Mouse (Mus musculus): Measurements from ENCODE around the gene Tlr7. TPM values are rescaled to one million over a fixed set of nuclear protein-coding genes. Genes with fewer than 3 reads are reported as not detected.
"Not testable (repeated sequence)": the region's sequence is repeated elsewhere in the genome, so short reads cannot be mapped to it uniquely, and the experiment has no call there.

Tlr7 gene
- 0.02 TPM for polyA plus RNA-seq (2012; fragmentation: generic; extraction: Trizol)
- long read RNA-seq, experiment 1: 0 reads
- long read RNA-seq, experiment 2: 0 reads

DNA sequence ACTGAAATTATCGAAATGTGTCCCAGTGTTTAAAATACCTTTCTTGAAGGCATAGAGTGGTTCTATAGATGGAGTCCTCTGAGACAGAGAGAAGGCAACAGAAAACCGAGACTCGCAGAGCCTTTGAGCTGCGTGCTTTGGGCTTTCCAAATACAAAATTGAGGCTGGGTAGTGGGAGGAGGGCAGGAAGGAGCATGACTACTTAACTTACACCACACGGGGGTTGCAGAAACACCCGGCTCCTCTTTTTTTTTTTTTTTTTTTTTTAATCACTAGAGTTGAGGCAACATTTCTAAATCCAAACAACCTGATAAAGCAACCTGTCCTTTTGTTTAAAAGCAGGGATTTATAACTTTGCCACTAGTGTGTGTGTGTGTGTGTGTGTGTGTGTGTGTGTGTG is at the start of gene Tlr7:
Tlr7 (minus strand) TSS at position 160 of the 400 bp plus-strand sequence.
- TF ChIP-seq FOSL1 (IDR thresholded peaks at IDR 0.05; ENCODE audit: insufficient read depth, low read length, poor library complexity, severe bottlenecking) (no peak), MYOD1 (IDR thresholded peaks at IDR 0.05; ENCODE audit: control insufficient read depth, insufficient read length, low read depth) (no peak), MAX (IDR thresholded peaks at IDR 0.05) (no peak), CEBPB (IDR thresholded peaks at IDR 0.05; ENCODE audit: low read depth) (no peak), USF1 (IDR thresholded peaks at IDR 0.05; ENCODE audit: low read depth) (no peak), CTCF (IDR thresholded peaks at IDR 0.05; ENCODE audit: control insufficient read depth, insufficient read depth, insufficient read length) (no peak), MYOG (IDR thresholded peaks at IDR 0.05; ENCODE audit: control insufficient read depth, extremely low read depth, insufficient read length) (no peak)
- no peak within 1 kb of the TSS for H3K4me3 ChIP-seq (ENCODE audit: insufficient read depth, poor library complexity, severe bottlenecking)
- H3K36me3 ChIP-seq (ENCODE audit: control insufficient read depth, insufficient read depth): no peaks in the 10 kb centered on the region
- no peaks in the 10 kb centered on the region for H3K27me3 ChIP-seq (ENCODE audit: control insufficient read depth, insufficient read depth, insufficient read length)
- H3K79me3 ChIP-seq (ENCODE audit: low read depth): no peaks in the 10 kb centered on the region
- no peak within 1 kb of the TSS for H3ac ChIP-seq (ENCODE audit: control insufficient read depth, insufficient read length, low read depth)
- no peaks in the 10 kb centered on the region for H3K79me2 ChIP-seq (ENCODE audit: control insufficient read depth, insufficient read depth)

DNA sequence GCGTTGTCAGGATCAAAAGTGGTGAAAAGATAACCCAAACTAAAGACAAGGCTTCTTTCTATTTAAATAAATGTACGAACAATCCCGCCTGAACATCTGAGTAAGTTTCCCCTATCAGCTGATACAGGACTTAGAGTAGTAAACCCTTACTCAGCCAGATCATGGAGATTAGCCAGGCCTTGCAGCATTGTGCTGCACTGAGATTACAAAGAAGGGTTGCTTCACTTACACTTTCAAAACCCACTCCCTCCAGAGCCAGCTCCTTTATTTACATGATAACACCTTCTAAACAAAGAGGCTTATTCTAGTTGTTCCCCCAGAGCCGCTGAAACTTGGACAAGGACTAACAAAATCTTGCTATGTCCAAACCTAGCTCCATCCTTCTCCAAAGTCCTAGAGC is 49.7 kb upstream of the Tlr7 start:
- Histone ChIP-seq H3K4me3 (ENCODE audit: insufficient read depth, poor library complexity, severe bottlenecking) (no peak overlapping the region), H3K27me3 (ENCODE audit: control insufficient read depth, insufficient read depth, insufficient read length) (no peaks in the 10 kb centered on the region)
- TF ChIP-seq FOSL1 (IDR thresholded peaks at IDR 0.05; ENCODE audit: insufficient read depth, low read length, poor library complexity, severe bottlenecking) (no peak), MYOD1 (IDR thresholded peaks at IDR 0.05; ENCODE audit: control insufficient read depth, insufficient read length, low read depth) (no peak), MAX (IDR thresholded peaks at IDR 0.05) (no peak), CTCF (IDR thresholded peaks at IDR 0.05; ENCODE audit: control insufficient read depth, insufficient read depth, insufficient read length) (no peak), MYOG (IDR thresholded peaks at IDR 0.05; ENCODE audit: control insufficient read depth, extremely low read depth, insufficient read length) (no peak), CEBPB (IDR thresholded peaks at IDR 0.05; ENCODE audit: low read depth) (no peak), USF1 (IDR thresholded peaks at IDR 0.05; ENCODE audit: low read depth) (no peak)

DNA sequence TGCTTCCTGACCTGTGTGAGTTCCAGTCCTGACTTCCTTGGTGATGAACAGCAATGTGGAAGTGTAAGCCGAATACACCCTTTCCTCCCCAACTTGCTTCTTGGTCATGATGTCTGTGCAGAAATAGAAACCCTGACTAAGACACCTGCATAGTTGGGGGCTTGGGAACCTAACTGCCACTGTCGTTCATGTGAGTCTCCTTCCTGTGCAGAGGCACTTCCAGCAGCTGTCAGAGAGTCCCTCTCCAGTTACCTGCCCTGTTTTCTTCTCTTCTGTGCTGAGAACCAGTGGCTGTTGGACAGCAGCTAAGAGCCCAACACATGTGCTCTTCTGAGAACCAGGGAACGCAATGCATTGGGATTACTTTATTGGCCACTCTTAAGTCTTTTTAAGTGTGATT is 30.9 kb upstream of the Tlr7 start:
- H3K79me2 ChIP-seq (ENCODE audit: control insufficient read depth, insufficient read depth); H3K4me3 ChIP-seq (ENCODE audit: insufficient read depth, poor library complexity, severe bottlenecking); H3ac ChIP-seq (ENCODE audit: control insufficient read depth, insufficient read length, low read depth); H3K27me3 ChIP-seq (ENCODE audit: control insufficient read depth, insufficient read depth, insufficient read length); H3K79me3 ChIP-seq (ENCODE audit: low read depth); H3K36me3 ChIP-seq (ENCODE audit: control insufficient read depth, insufficient read depth): not testable (repeated sequence)

More for the DNA sequence above, 49.7 kb upstream of the Tlr7 start:
- Histone ChIP-seq H3K79me3 (ENCODE audit: low read depth) (peaks cover 11% of the 10 kb centered on the region), H3K79me2 (ENCODE audit: control insufficient read depth, insufficient read depth) (peaks cover 25% of the 10 kb centered on the region), H3K36me3 (ENCODE audit: control insufficient read depth, insufficient read depth) (no peaks in the 10 kb centered on the region), H3ac (ENCODE audit: control insufficient read depth, insufficient read length, low read depth) (no peak overlapping the region)

DNA sequence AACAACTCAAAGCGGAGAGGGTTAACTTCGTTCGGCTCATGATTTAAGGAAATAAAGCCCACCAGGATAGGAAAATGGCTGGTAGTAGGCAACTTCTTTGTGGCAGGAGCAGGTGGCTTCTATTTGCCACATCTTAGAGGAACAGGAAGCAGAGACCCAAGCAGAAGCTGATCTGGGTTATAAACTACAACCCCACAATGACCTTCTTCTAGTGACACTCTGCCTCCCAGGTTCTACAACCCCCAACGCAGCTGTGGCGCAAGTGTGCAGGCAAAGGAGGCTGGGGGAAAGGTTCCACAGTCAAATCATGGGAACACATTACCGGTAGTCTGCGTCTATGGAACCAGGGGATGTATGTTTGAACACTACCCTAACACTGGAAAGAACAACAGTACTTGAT is 29.3 kb upstream of the Tlr7 start:
- no peak for TF ChIP-seq USF1 (IDR thresholded peaks at IDR 0.05; ENCODE audit: low read depth)
- no peak for TF ChIP-seq FOSL1 (IDR thresholded peaks at IDR 0.05; ENCODE audit: insufficient read depth, low read length, poor library complexity, severe bottlenecking)
- no peak for TF ChIP-seq MYOD1 (IDR thresholded peaks at IDR 0.05; ENCODE audit: control insufficient read depth, insufficient read length, low read depth)
- TF ChIP-seq CTCF (IDR thresholded peaks at IDR 0.05; ENCODE audit: control insufficient read depth, insufficient read depth, insufficient read length): no peak
- TF ChIP-seq CEBPB (IDR thresholded peaks at IDR 0.05; ENCODE audit: low read depth): no peak
- TF ChIP-seq MYOG (IDR thresholded peaks at IDR 0.05; ENCODE audit: control insufficient read depth, extremely low read depth, insufficient read length): no peak
- no peak for TF ChIP-seq MAX (IDR thresholded peaks at IDR 0.05)
- no peaks in the 10 kb centered on the region for H3K36me3 ChIP-seq (ENCODE audit: control insufficient read depth, insufficient read depth)
- no peaks in the 10 kb centered on the region for H3K27me3 ChIP-seq (ENCODE audit: control insufficient read depth, insufficient read depth, insufficient read length)
- no peak overlapping the region for H3ac ChIP-seq (ENCODE audit: control insufficient read depth, insufficient read length, low read depth)
- H3K79me2 ChIP-seq (ENCODE audit: control insufficient read depth, insufficient read depth): no peaks in the 10 kb centered on the region
- H3K4me3 ChIP-seq (ENCODE audit: insufficient read depth, poor library complexity, severe bottlenecking): no peak overlapping the region
- H3K79me3 ChIP-seq (ENCODE audit: low read depth): no peaks in the 10 kb centered on the region

DNA sequence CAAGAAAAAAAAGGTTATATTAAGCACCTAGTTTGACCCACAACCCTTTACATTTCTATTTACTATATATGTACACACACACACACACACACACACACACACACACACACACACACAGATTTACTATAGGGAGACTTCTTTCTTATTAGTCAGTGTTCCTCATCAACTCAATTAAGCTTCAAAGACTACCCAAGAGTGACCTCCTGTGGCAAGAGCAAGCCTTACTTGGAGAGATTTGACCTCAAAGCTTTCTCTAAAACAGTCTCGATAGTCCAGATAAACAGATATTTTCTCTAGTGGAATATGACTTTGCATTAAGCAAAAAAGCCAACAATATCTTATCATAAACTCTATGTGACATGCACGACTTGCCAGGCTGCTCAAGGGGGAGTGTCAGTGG is 27.1 kb upstream of the Tlr7 start:
- no peak overlapping the region for H3ac ChIP-seq (ENCODE audit: control insufficient read depth, insufficient read length, low read depth)
- no peaks in the 10 kb centered on the region for H3K27me3 ChIP-seq (ENCODE audit: control insufficient read depth, insufficient read depth, insufficient read length)
- H3K36me3 ChIP-seq (ENCODE audit: control insufficient read depth, insufficient read depth): no peaks in the 10 kb centered on the region
- no peaks in the 10 kb centered on the region for H3K79me3 ChIP-seq (ENCODE audit: low read depth)
- H3K79me2 ChIP-seq (ENCODE audit: control insufficient read depth, insufficient read depth): no peaks in the 10 kb centered on the region
- TF ChIP-seq FOSL1 (IDR thresholded peaks at IDR 0.05; ENCODE audit: insufficient read depth, low read length, poor library complexity, severe bottlenecking) (no peak), MYOD1 (IDR thresholded peaks at IDR 0.05; ENCODE audit: control insufficient read depth, insufficient read length, low read depth) (no peak), MAX (IDR thresholded peaks at IDR 0.05) (no peak), CEBPB (IDR thresholded peaks at IDR 0.05; ENCODE audit: low read depth) (no peak), MYOG (IDR thresholded peaks at IDR 0.05; ENCODE audit: control insufficient read depth, extremely low read depth, insufficient read length) (no peak), USF1 (IDR thresholded peaks at IDR 0.05; ENCODE audit: low read depth) (no peak), CTCF (IDR thresholded peaks at IDR 0.05; ENCODE audit: control insufficient read depth, insufficient read depth, insufficient read length) (no peak)
- H3K4me3 ChIP-seq (ENCODE audit: insufficient read depth, poor library complexity, severe bottlenecking): no peak overlapping the region

DNA sequence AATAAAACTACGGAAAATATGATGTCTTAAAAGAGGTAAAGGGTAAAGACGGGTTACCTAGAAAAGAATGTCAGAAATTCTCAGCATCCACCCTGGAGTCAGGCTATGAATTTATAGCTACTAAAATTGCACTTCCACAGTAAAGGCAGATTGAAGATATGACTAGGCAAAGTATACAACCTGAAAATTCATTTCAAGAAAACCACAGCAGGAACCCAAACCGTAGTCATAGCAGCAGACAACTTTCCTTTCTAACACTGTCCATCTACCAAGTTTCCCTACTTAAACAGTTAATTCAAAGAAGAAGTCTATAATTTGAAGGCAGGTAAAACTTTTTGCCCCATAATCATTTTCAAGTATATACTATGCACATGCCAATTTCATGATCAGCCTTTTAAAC is 25.6 kb upstream of the Tlr7 start:
- TF ChIP-seq MAX (IDR thresholded peaks at IDR 0.05) (no peak), USF1 (IDR thresholded peaks at IDR 0.05; ENCODE audit: low read depth) (no peak), CEBPB (IDR thresholded peaks at IDR 0.05; ENCODE audit: low read depth) (no peak), MYOD1 (IDR thresholded peaks at IDR 0.05; ENCODE audit: control insufficient read depth, insufficient read length, low read depth) (no peak), CTCF (IDR thresholded peaks at IDR 0.05; ENCODE audit: control insufficient read depth, insufficient read depth, insufficient read length) (no peak), MYOG (IDR thresholded peaks at IDR 0.05; ENCODE audit: control insufficient read depth, extremely low read depth, insufficient read length) (no peak), FOSL1 (IDR thresholded peaks at IDR 0.05; ENCODE audit: insufficient read depth, low read length, poor library complexity, severe bottlenecking) (no peak)
- Histone ChIP-seq H3K4me3 (ENCODE audit: insufficient read depth, poor library complexity, severe bottlenecking) (no peak overlapping the region), H3K79me3 (ENCODE audit: low read depth) (no peaks in the 10 kb centered on the region), H3K27me3 (ENCODE audit: control insufficient read depth, insufficient read depth, insufficient read length) (no peaks in the 10 kb centered on the region), H3K36me3 (ENCODE audit: control insufficient read depth, insufficient read depth) (no peaks in the 10 kb centered on the region), H3K79me2 (ENCODE audit: control insufficient read depth, insufficient read depth) (no peaks in the 10 kb centered on the region), H3ac (ENCODE audit: control insufficient read depth, insufficient read length, low read depth) (no peak overlapping the region)
